Mouse (Mus musculus): ENCODE measurements at regions not wholly inside any gene's neighbourhood (a gene's known extent, or its start where the extent isn't known, plus 50 kb on each side); places are given as distances from the start of the nearest gene placed in this dataset.

GRCm38 (mm10) chr5:91456924-91457323 lies 54.1 kb upstream of the Btc start:
- Histone ChIP-seq H3K36me3 (replicated peaks) (no peaks in the 10 kb centered on the region), H3K4me3 (no peak overlapping the region), H3K9ac (no peak overlapping the region), H3K9me3 (no peaks in the 10 kb centered on the region), H3K4me1 (no peaks in the 10 kb centered on the region), H3K27me3 (replicated peaks) (no peaks in the 10 kb centered on the region), H3K4me2 (no peak overlapping the region), H3K27ac (no peak overlapping the region)
- ATAC-seq (replicated peaks) = no peak
- 67% methylated on average over 3 of the region's 3 CpGs for WGBS

GRCm38 (mm10) chr5:91464876-91465508 lies 52.4 kb upstream of the Parm1 start:
- Histone ChIP-seq H3K36me3 (replicated peaks) (no peaks in the 10 kb centered on the region), H3K9ac (no peak overlapping the region), H3K4me3 (no peak overlapping the region), H3K9me3 (no peaks in the 10 kb centered on the region), H3K4me1 (no peaks in the 10 kb centered on the region), H3K27ac (no peak overlapping the region), H3K4me2 (no peak overlapping the region), H3K27me3 (replicated peaks) (no peaks in the 10 kb centered on the region)
- WGBS = 49% methylated on average over 4 of the region's 4 CpGs
- ATAC-seq (replicated peaks) = peak; percentile 90

Data from midbrain, embryonic 15.5 days (tissue).